Mouse (Mus musculus) left cerebral cortex, postnatal 36 days (tissue): ENCODE data around the gene Il5. TPM values are rescaled to one million over a fixed set of nuclear protein-coding genes. Genes with fewer than 3 reads are reported as not detected.
A peak's percentile ranks its signal among the peaks of the same experiment; 100 is the strongest.

Experiments used
- DNase-seq, 2 experiments: peaks; one replicate each; pipeline ENCODE4 v3.0.0; 2021 to 2022; ENCODE audit warnings: low spot score in 2 of 2, mixed read lengths in 1 of 2
- intact Hi-C: fragments of 180-260 bp; cut with DNase I; formaldehyde crosslinking; loops from one replicate; pipeline ENCODE4 v1.15.1; 2025
- total RNA-seq, 2 experiments: library from RNA; stranded (reverse); gene quantifications; 2 replicates each; pipeline ENCODE4 v1.2.3; 2021

The Il5 gene
- not detected for total RNA-seq

DNA sequence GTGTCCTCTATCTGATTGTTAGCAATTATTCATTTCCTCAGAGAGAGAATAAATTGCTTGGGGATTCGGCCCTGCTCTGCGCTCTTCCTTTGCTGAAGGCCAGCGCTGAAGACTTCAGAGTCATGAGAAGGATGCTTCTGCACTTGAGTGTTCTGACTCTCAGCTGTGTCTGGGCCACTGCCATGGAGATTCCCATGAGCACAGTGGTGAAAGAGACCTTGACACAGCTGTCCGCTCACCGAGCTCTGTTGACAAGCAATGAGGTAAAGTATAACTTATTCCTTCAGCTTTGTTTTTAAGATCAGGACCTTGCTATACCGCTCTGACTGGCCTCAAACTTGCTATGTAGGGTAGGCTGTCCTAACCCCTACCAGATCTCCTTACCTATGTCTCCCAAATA, at the start of gene Il5:
Gene Il5 (plus strand): TSS at position 80 of the 400 bp plus-strand sequence.
- DNase-seq, result no peak
- intact Hi-C loops, result no loop called here

DNA sequence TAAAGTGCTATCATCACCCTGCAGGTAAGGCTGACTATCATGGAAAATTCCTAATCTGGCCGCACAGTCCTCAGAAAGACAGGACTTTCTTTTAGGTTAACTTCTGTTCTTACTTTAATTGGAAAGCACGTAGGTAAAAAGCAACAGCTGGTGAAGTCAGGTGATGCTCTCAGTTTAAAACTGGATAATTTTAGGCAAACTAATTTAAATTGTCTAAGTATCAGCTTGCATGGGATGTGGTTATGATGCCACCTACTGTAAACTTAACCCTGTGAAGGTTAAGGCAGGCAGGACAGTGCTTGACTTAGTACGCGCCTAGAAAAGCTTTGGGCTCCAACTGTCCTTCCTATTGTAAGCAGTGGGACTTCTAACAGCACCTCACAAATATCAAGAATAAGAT, 49.2 kb upstream of the Il5 start:
- DNase-seq, result no peak
- intact Hi-C loops, result no loop called here

DNA sequence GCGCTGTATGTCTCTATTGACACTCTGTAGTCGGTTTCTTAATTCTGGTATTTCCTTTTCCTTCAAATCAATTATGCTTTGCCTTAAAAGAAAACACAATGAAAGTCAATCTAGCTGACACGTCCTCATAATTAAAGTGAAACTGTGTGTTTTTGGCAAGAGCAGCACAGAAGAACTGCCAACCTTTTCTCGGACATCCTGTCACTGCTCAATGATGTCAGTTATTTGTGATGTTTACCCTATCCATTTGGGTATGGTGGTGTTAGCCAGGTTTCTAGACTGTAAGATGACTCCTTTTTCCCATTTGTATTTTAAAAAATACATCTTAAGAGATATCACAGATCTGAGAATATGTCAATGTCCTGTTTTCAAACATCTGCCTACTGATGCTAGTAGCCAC, 40.5 kb upstream of the Il5 start:
- DNase-seq, result no peak
- intact Hi-C loops, result no loop called here

DNA sequence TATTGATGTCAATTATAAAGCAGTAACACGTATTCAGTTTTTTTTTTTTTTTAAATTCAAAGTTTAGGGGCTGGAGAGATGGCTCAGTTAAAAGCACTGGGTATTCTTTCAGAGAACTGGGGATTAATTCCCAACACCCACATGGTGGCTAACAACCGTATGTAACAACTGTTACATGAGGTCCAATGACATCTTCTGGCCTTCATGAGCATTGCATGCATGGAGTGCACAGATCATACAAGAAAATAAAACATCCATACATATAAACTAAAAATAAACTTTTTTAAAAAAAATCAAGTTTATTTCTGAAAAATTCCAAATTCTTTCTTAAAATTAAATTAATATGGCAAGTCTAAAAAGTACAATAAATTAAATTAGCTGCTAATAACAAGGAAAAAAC, 38.9 kb upstream of the Il5 start:
- intact Hi-C loops, result no loop called here
- DNase-seq, result no peak

DNA sequence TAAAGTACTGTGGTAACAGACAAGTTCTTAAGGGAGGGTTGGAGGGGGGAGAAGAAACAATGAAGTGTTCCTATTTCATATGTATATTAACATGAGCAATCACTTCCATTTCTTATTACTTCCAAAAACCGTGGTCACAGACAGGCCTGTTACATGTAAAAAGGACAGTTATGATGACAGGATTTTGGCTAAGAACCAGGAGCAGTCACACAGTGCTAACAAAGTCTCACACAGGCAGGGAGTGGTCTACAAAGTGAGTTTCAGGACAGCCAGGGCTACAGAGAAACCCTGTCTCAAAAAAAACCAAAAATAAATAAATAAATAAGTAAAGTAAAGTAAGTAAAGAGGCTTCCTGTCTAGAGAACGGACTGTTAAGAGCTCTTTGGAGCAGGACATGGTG, 38.4 kb upstream of the Il5 start:
- intact Hi-C loops, result no loop called here
- no peak for DNase-seq

DNA sequence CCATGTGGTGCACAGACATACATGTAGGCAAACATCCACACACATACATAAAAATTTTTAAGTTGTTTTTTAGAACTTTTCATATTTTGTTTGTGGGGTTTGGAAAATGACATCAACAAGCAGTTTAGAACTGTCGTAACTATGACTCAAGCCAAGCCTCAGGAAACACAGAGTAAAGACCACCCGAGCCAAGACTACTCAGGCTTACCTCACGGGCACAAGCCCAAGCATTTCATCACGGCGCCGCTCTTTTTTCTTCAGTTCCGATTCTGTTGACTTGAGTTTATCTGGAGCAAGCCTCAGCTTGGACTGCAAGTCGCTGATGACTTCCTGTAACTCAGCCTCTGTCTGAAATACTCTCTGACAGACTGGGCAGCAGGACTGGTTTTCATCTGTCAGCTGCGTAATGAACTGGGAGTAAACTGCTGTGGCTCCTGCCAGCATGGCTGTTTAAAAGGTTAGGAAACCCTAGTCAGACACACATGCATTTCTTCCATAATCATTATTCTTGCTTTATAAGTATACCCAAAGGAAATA, 37.5 kb upstream of the Il5 start:
- DNase-seq, result no peak
- intact Hi-C loops, result no loop called here

DNA sequence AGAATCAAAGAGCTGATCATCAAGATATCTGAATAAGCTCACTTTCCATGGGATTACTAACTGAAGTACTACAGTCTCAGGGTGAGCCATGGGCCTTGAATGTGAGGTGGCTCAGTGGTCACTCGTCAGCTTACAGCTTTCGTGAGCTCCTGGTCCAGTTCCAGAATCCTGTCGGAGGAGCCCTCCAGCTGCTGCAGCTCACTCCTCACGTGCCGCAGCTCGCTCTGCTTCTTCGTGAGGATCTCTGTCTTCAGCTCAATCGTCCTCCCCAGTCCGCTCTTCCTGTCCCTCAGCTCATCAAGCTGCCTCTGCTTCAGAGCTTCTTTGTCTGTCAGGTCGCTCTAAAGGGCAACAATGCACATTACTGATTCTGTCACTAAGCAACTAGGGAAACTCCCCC, 28.6 kb upstream of the Il5 start:
- DNase-seq, result no peak
- intact Hi-C loops, result no loop called here

DNA sequence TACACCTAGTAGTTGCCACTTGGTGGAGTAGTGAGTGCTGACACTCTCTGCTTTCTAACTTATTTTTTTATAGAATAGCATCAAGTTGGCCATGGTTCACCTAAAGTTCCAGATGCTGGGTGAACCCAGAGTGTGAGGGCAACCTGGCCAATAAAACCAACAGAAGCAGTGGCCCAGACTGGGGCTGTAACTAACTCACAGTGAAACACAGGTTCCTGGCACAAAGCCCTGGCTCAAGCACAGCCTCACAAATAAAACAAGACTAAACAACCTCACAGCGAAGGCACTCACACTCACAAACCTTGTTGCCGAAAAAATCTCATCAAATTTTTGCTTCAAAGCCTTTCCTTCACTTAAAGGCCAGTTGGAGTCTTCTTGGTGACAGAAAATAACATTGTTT, 22.1 kb upstream of the Il5 start:
- no peak for DNase-seq
- intact Hi-C loops, result no loop called here

DNA sequence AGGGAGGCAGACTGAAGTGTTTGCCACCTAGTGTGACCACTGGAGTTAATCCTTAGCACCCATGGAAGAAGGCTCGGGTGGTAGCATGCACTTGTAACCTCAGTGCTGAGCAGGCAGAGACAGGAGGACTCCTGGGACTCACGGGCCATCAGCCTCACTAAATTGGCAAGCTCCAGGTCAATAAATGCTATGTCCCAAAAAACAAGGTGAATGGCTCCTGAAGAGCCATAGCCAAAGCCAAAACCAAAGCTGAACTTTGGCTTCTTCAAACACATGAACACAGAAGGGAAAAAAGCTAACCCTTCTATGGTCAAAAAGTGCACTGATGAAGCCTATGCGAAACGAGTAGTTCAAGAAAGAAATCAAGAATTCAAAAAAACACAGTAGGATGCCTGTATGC, 21.2 kb upstream of the Il5 start:
- no peak for DNase-seq
- intact Hi-C loops, result no loop called here

DNA sequence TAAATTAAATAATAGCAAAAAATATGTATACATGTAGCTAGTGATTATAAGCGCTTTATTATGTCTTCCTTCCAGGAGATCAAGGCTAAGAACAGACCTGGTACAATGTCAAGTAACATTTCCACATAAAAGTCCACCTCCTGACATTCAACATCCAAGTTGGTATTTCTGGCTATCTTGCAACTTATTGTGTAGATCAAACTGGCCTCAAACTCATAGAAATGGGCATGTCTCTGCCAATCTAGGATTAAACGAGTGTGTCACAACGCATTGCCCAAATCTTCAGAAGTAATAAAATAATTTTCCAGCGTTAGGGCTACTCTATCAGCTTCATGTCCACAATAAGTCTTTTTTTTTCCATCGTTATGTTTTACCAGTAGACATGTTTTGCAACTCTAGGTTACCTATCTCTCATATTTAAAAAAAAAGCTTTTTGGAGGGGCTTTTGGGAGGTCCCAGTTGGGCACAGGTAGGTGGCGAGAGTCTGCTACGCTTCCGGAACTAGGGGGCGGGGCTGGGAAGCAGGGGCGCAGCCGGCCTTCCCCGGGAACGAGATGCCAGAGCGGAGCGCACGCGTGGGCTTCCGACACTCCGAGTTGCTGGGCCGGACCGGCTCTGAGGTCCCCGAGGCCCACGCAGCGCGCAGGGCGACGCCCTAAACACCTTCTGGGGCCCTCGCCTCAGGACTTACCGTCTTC, 14.2 kb upstream of the Il5 start:
- intact Hi-C loops, result no loop called here
- DNase-seq, result peak in 1 of 2 experiments; percentile 21

DNA sequence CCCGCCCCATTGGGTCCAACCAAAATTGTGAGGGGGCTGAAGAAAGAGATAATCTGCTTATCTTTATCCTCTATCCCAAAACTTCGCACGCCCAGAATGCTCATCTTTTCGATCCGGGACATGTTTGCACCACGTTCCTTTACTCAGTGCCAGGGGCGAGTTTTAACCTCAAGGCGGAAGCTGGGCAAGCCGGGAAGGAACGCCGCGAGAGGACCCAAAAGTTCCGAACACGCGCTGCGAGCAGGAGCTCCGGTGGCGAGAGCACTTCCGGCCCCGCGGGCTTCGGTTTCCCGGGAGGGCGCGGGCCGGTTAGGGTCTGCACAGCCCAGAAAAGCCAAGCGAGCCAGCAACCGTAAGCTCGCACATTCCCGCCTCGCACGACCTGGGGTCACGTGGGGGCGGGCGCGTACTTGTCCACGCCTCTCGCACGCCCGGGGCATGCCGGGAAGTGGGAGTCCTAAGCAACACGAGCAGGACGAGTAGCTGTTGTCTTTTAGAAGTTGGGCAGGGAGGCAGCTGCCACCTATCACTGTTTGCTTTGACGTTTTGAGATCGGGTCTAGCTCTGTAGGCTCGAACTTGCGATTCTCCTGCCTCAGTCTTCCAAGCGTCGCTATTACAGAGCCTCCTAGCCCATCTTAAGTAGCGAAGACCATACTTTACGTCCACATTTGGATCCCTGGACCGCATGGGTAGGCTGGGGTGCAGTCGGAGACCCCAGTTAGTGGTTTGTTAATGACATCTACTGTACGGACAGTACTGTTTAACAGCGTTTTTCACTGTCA, 13.5 kb upstream of the Il5 start, which contains the start of gene Rad50:
Gene Rad50 (minus strand): TSS at position 386 of the 784 bp plus-strand sequence.
- DNase-seq, result peak; percentile 92 to 93
- intact Hi-C loops, result no loop called here

DNA sequence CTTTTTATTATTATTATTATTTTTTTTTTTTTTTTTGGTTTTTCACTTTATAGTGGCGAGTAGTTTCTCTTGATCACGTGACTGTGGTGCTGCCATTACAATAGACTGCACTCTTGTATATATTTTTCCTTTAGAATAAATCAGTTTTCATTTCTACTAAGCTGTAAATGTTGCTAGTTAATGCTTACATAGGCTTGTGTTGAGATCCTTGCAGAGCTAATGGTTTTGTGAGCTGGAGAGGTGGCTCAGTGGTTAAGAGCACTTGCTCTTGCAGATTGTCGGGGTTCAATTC, 12.9 kb upstream of the Il5 start:
- DNase-seq, result no peak
- intact Hi-C loops, result no loop called here

DNA sequence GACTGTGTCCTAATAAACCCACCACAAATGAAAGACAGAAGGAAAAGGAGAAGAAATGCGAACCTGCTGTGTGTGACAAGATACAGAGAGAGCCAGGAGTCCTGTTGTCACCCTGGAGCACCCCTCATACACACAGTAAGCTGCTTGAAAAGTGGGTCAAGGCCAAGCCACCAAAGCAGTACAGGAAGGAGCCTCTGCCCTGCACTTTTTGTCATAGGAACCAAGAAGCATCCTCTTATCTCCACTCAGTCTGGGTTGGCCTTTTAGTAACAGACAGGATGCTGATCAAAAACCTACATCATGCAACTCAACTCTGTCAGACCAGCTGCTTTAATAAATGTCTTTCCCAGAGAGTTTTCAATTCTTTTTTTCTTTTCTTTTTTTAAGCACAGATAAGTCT, 893 bp upstream of the Il5 start:
- no peak for DNase-seq
- intact Hi-C loops, result no loop called here

DNA sequence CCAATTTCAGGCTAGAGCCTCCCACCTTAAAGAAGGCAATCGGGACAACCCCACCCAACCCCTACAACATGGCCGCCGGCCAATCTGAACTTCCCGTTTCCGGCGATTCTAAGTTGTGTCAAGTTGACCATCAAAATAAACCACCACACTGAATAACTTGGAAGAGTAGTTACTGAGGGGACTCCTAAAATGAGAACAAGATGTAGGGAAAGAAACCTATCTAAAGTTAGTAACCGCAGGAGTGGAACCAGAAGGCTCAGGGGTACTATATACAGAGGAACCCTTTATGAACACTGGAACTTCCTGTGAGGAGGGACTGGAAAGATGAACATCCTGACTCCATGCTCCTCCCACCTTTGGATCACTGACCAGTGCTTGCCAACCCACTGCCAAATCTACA, 10.9 kb downstream of the Il5 start:
- DNase-seq, result no peak
- intact Hi-C loops, result no loop called here

DNA sequence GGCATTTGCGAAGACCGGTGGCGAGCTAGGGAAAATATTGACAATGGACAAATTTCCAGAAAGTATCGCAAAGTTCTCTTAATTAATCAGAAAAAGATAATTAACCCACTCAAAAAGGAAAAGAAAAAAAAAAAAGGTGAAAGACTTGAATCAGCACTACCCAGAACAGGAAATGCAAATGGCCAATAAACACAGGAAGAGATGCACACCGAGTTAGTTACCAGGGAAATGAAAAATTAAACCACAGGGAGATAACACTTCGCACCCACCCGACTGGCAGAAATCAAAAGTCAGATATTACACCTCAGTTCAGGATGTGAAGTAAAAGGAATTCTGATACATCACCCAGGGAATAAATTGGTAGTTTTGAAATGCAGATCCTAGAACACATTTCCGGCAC, 11.7 kb downstream of the Il5 start:
- DNase-seq, result no peak
- intact Hi-C loops, result no loop called here

DNA sequence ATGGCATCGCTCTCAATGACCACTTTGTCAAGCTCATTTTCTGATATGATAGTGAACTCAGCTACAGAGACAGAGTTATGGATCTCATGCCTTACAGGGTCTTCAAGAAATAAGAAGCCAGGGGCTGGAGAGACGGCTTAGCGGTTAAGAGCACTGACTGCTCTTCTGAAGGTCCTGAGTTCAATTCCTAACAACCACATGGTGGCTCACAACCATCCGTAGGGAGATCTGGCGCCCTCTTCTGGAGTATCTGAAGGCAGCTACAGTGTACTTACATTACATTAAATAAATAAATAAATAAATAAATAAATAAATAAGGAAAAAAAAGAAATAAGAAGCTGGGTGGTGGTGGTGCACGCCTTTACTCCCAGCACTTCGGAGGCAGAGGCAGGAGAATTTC, 13.2 kb downstream of the Il5 start:
- intact Hi-C loops, result no loop called here
- no peak for DNase-seq

DNA sequence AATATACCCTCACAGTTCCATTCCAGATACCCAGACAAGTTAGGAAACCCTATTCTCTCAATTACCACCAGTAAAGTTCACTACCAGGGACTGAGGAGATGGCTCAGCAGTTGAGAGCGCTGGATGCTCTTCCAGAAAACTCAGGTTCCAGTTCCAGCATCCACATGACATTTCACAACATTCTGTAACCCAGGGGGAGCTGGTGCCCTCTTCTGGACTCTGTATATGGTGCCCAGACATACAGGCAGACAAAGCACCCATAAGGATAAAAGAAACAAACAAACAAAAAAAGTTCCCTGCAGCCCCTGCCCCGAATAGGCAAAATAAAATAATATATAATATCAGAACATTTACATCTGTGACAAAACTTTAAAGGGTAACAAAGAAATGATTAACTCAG, 13.8 kb downstream of the Il5 start:
- intact Hi-C loops, result no loop called here
- no peak for DNase-seq

DNA sequence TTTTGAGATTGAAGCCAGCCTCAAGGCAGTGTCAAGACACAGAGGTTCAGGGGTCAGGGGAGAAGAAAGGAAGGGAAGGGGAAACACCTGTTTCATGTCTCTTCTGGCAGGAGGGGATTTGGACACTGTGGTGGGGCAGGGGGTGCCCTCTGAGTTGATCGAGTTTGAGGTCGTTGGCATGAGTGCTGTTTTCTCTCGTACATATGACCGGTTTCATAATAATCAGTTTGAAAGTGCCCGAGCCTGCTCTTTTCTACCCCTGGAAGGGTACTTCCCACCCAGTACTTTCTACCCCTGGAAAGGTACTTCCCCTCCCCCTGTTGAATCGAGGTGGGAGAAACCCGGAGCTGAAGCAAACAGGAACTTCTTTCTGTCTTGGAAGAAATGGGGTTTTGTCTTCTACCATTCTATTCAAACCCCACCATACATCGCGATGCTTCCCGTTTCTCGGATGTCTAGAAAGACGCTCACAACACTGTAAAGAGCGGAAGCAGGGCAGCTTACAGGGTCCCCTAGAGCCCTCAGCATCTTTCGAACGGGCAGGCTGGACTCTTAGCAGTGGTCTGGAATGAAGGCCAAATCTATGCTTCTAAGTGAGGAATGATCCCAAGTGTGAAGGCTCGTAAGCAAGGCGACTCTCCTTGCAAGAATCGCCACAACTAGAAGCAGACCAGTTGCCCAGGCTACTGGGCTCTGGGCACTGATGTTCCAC, 14.5 kb downstream of the Il5 start:
- intact Hi-C loops, result loop anchor here (5.0 kb wide), 1 partner anchor 268 kb away; no protein-coding TSS in a partner anchor
- no peak for DNase-seq

DNA sequence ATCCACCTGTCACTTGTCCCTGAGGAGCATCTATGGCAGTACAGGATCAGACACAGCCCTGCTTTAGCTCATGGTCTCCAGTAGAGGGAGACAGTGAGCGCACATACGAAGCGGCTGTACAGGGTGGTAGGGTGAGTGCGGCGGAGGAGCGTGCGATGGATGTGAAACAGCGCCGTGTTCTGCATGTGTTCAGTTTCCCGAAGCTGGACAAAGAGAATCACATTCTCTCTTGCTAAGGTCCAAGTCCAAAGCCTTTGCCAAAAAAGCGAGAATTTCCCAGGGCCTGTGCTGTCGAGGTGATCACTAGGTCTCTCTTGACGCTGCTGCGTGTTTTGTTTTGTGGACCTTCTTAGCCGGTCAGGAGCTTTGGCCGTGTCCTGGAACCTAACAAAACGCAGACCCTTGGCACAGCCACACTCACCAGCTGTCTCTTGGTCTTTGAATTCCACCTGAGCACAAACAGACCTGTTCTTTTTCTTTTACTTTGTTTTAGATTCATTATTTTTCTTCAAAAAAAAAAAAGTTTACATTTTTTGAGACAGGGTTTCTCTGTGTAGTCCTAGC, 15.2 kb downstream of the Il5 start:
- DNase-seq, result peak; percentile 30 to 48
- intact Hi-C loops, result loop anchor here (2.0 to 5.0 kb wide), 2 partner anchors 115 to 268 kb away; no protein-coding TSS in a partner anchor
